Mouse (Mus musculus): Measurements from ENCODE around the gene Adam12. TPM values are rescaled to one million over a fixed set of nuclear protein-coding genes. Genes with fewer than 3 reads are reported as not detected.

The Adam12 gene
- polyA plus RNA-seq, 1 experiment from 2014 or later, result 4.8 TPM

DNA sequence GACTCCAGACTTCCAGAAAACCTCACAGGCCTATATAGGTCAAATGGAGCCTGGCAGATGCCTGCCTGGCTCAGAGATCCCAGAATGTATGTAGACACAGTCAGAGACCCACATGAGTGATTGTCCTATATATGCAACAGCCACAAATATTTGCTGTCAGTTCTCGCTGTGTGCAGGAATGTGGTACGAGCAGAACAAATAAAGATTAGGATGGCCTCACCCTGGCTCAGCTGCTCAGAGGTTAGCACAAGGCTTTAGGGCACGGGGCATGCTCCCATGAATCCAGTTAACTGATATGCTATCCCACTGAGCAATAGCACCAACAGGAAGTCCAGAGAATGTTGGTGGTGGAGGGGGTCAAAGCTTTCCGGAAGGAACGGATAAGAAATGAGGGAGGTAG lies 261.5 kb downstream of the Adam12 start:
- ATAC-seq (replicated peaks; ENCODE audit: insufficient number of reproducible peaks, low FRiP score, low TSS enrichment, low read depth) (no peak), DNase-seq (ENCODE audit: low spot score) (no peak)
- no peak overlapping the region for H3K9ac ChIP-seq (replicated peaks; ENCODE audit: low read length)
- no peak overlapping the region for H3K4me3 ChIP-seq (ENCODE audit: low read depth, low read length)
- H3K9me3 ChIP-seq (replicated peaks; ENCODE audit: control insufficient read depth, low read length), result no peaks in the 10 kb centered on the region
- no peak overlapping the region for H3K27ac ChIP-seq (replicated peaks; ENCODE audit: low read depth, low read length)
- H3K4me1 ChIP-seq (ENCODE audit: control insufficient read depth, insufficient read depth, low read length), result no peaks in the 10 kb centered on the region
- no peak overlapping the region for H3K4me2 ChIP-seq (ENCODE audit: low read depth, low read length)
- H3K27me3 ChIP-seq (ENCODE audit: control insufficient read depth, insufficient read depth, low read length), result no peaks in the 10 kb centered on the region
- 69% methylated on average over 5 of the region's 5 CpGs for WGBS
- no peaks in the 10 kb centered on the region for H3K36me3 ChIP-seq (replicated peaks; ENCODE audit: control insufficient read depth, insufficient read depth, low read depth, low read length)

DNA sequence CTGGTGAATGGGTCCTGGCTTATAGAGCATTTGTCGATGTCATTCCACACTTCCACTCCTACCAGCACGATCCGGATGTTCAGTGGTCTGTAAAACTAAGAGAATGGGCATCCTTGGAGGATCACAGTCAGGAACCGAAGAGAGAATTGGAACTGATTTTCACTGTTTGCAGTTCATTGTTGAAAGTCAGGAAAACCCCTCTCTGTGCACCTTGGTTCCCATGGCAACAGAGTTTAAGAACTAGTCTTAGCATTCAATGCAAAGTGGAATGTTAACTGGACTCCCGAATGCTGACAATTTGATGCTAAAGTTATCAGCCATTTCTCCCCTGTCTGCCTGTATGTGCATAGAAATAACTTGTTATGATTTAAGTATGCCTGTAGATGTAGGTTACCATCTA lies 264.0 kb downstream of the Adam12 start:
- 79% methylated on average over 5 of the region's 5 CpGs for WGBS
- no peak overlapping the region for H3K27ac ChIP-seq (replicated peaks; ENCODE audit: low read depth, low read length)
- no peak overlapping the region for H3K9ac ChIP-seq (replicated peaks; ENCODE audit: low read length)
- no peaks in the 10 kb centered on the region for H3K27me3 ChIP-seq (ENCODE audit: control insufficient read depth, insufficient read depth, low read length)
- no peak overlapping the region for H3K4me3 ChIP-seq (ENCODE audit: low read depth, low read length)
- no peak overlapping the region for H3K4me2 ChIP-seq (ENCODE audit: low read depth, low read length)
- H3K36me3 ChIP-seq (replicated peaks; ENCODE audit: control insufficient read depth, insufficient read depth, low read depth, low read length), result no peaks in the 10 kb centered on the region
- ATAC-seq (replicated peaks; ENCODE audit: insufficient number of reproducible peaks, low FRiP score, low TSS enrichment, low read depth), result no peak
- no peaks in the 10 kb centered on the region for H3K4me1 ChIP-seq (ENCODE audit: control insufficient read depth, insufficient read depth, low read length)
- H3K9me3 ChIP-seq (replicated peaks; ENCODE audit: control insufficient read depth, low read length), result no peaks in the 10 kb centered on the region
- DNase-seq (ENCODE audit: low spot score), result no peak

DNA sequence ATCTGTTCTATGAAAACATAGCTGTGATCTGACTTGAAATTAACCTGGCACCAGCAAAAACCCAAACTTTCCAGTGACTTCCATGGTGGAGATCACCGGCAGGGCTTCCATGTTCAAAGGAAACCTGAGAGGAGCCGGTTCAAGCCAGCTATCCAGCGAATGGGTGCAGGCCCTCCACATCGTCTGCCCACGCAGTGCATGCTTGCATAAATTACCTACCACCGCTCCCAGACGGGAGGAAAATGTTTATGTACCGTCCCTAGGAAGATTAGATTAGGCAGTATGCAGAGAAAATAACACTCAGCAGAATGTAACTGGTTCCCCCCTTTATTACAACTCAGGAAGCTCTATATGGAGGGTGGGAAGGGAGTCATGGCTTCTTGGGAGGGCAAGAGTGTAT lies 268.4 kb downstream of the Adam12 start:
- Histone ChIP-seq H3K36me3 (replicated peaks; ENCODE audit: control insufficient read depth, insufficient read depth, low read depth, low read length) (no peaks in the 10 kb centered on the region), H3K27ac (replicated peaks; ENCODE audit: low read depth, low read length) (no peak overlapping the region), H3K9me3 (replicated peaks; ENCODE audit: control insufficient read depth, low read length) (no peaks in the 10 kb centered on the region), H3K4me2 (ENCODE audit: low read depth, low read length) (no peak overlapping the region), H3K27me3 (ENCODE audit: control insufficient read depth, insufficient read depth, low read length) (no peaks in the 10 kb centered on the region), H3K4me1 (ENCODE audit: control insufficient read depth, insufficient read depth, low read length) (no peaks in the 10 kb centered on the region), H3K4me3 (ENCODE audit: low read depth, low read length) (no peak overlapping the region), H3K9ac (replicated peaks; ENCODE audit: low read length) (no peak overlapping the region)
- WGBS, result 68% methylated on average over 8 of the region's 8 CpGs
- no peak for ATAC-seq (replicated peaks; ENCODE audit: insufficient number of reproducible peaks, low FRiP score, low TSS enrichment, low read depth)
- no peak for DNase-seq (ENCODE audit: low spot score)

DNA sequence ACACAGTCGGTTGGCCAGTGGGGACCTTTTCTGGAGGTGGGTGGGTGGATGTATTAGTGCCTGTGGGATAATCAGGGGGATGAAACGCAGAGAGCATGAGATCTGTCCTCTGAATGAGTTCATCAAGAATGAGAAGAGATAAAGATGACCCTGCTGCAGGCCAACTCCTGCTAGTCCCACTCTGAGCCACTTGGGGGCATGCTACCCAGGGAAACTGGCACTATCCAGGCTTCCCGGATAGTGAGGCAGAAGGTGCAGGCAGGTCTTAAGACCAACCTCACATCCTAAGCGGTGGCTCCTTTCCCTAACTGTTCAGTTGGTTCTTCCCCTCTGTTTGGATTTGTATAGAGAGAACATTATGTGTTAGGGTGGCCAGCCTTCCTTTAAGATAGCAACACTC lies 272.7 kb downstream of the Adam12 start:
- Histone ChIP-seq H3K4me3 (ENCODE audit: low read depth, low read length) (no peak overlapping the region), H3K9ac (replicated peaks; ENCODE audit: low read length) (no peak overlapping the region), H3K4me1 (ENCODE audit: control insufficient read depth, insufficient read depth, low read length) (no peaks in the 10 kb centered on the region), H3K9me3 (replicated peaks; ENCODE audit: control insufficient read depth, low read length) (no peaks in the 10 kb centered on the region), H3K27me3 (ENCODE audit: control insufficient read depth, insufficient read depth, low read length) (no peaks in the 10 kb centered on the region), H3K27ac (replicated peaks; ENCODE audit: low read depth, low read length) (no peak overlapping the region), H3K36me3 (replicated peaks; ENCODE audit: control insufficient read depth, insufficient read depth, low read depth, low read length) (no peaks in the 10 kb centered on the region), H3K4me2 (ENCODE audit: low read depth, low read length) (no peak overlapping the region)
- 65% methylated on average over 4 of the region's 4 CpGs for WGBS
- peak; percentile 29 for DNase-seq (ENCODE audit: low spot score)
- ATAC-seq (replicated peaks; ENCODE audit: insufficient number of reproducible peaks, low FRiP score, low TSS enrichment, low read depth), result no peak

DNA sequence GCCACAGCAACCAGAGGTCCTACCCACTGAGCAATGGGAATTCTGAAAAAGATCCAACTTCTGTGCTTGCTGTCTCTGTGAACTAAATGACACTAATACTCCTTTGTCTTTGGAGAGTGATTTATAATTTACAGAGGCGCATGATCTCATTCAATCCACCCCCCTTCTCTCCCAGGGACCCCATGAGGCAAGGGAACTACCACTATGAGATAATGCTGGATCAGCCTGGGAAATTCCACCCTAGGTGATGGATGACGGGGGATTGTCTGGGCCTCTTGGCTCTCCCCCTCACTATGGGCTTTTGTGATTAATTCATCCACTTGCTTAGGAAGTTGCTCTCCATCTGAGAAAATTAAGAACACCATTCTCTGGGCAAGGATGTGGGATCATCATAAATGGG lies 274.1 kb downstream of the Adam12 start:
- Histone ChIP-seq H3K27ac (replicated peaks; ENCODE audit: low read depth, low read length) (no peak overlapping the region), H3K4me2 (ENCODE audit: low read depth, low read length) (no peak overlapping the region), H3K9me3 (replicated peaks; ENCODE audit: control insufficient read depth, low read length) (no peaks in the 10 kb centered on the region), H3K36me3 (replicated peaks; ENCODE audit: control insufficient read depth, insufficient read depth, low read depth, low read length) (no peaks in the 10 kb centered on the region), H3K4me1 (ENCODE audit: control insufficient read depth, insufficient read depth, low read length) (no peaks in the 10 kb centered on the region), H3K4me3 (ENCODE audit: low read depth, low read length) (no peak overlapping the region), H3K27me3 (ENCODE audit: control insufficient read depth, insufficient read depth, low read length) (no peaks in the 10 kb centered on the region), H3K9ac (replicated peaks; ENCODE audit: low read length) (no peak overlapping the region)
- 79% methylated on average over 2 of the region's 2 CpGs for WGBS
- DNase-seq (ENCODE audit: low spot score) (no peak), ATAC-seq (replicated peaks; ENCODE audit: insufficient number of reproducible peaks, low FRiP score, low TSS enrichment, low read depth) (no peak)

DNA sequence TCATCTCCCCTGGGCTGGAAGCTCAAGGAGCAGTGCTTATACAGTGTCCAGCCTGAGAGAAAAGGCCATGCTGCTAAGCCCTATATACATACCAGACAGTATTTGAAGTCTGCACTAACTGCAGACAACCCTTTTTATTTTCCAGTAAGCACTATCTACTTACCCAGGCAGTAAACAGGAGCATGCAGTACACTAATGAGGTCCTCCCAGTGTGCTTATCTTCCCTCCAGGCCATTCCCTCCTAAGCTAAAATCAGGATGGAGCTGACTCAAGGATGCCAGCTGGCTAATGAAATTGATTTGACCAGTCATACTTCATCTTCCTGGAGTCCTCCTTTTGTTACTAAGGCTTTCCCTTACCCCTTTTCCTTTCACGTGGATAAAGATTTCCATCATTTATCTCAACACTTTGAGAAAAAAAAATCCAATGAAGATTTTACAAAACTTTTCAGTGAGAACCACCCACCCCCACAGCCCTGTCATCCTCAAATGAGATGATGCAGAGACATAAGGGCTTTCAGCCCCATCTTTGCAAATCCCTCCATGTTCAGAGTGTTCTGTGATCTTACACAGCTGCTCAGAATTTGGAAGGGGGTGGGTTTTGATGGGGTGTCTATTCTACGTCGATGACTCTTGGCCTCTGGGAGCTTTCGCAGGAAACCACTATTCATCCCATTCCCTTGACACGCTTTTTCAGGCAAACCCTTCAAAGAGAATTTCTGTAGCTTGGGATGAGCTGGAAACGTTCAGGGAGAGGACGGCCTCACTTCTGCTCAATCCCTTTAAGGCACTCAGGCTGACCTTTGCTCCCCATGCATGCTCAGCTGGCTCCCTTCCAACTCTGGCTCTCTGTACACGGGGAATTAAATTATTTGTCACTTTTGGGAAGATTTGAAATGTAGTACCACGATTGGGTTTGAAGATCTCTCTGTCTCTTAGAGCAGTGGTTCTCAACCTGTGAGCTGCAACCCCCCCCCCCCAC lies 277.5 kb downstream of the Adam12 start:
- Histone ChIP-seq H3K9ac (replicated peaks; ENCODE audit: low read length) (no peak overlapping the region), H3K4me1 (ENCODE audit: control insufficient read depth, insufficient read depth, low read length) (no peaks in the 10 kb centered on the region), H3K27me3 (ENCODE audit: control insufficient read depth, insufficient read depth, low read length) (no peaks in the 10 kb centered on the region), H3K36me3 (replicated peaks; ENCODE audit: control insufficient read depth, insufficient read depth, low read depth, low read length) (no peaks in the 10 kb centered on the region), H3K4me2 (ENCODE audit: low read depth, low read length) (no peak overlapping the region), H3K9me3 (replicated peaks; ENCODE audit: control insufficient read depth, low read length) (no peaks in the 10 kb centered on the region), H3K4me3 (ENCODE audit: low read depth, low read length) (no peak overlapping the region), H3K27ac (replicated peaks; ENCODE audit: low read depth, low read length) (no peak overlapping the region)
- DNase-seq (ENCODE audit: low spot score) (no peak), ATAC-seq (replicated peaks; ENCODE audit: insufficient number of reproducible peaks, low FRiP score, low TSS enrichment, low read depth) (no peak)
- 50% methylated on average over 9 of the region's 9 CpGs for WGBS

DNA sequence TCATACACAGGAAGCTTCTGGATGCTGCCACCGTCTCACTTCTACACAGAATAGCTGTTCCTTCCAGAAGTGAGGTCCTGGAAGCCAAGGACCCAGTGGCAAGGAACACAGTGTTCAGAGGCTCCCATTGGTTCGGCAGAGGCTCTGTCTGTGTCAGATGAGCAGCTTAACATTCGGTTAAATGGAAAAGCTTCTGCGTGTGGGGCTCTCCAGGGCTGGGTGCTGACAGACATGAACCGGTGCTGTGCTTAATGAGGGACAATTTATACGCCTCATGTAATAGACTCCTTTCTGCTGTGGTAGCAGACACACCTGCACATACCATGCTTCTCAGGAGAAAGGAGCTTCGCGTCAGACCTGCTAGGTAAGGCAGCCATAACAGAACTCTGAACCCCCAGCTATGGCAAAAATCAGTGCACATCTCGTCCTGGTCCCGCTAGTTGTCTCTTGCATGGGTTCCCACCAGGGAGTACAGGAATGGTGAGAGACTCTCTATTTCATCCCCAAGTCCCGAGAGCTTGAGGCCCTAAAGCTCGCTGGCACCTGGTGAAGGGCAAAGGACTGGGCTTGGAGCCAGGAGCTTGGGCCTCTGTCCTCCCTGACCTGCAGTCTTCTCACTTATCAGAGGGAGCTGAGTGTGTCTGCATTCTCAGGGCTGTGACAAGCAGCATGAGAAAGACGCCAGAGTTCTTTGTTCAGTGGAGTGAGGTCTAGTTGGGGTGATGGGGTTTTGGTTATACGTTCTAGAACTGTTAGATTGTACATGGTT lies 280.0 kb downstream of the Adam12 start:
- Histone ChIP-seq H3K4me1 (ENCODE audit: control insufficient read depth, insufficient read depth, low read length) (no peaks in the 10 kb centered on the region), H3K9ac (replicated peaks; ENCODE audit: low read length) (no peak overlapping the region), H3K27ac (replicated peaks; ENCODE audit: low read depth, low read length) (no peak overlapping the region), H3K4me2 (ENCODE audit: low read depth, low read length) (no peak overlapping the region), H3K36me3 (replicated peaks; ENCODE audit: control insufficient read depth, insufficient read depth, low read depth, low read length) (no peaks in the 10 kb centered on the region), H3K4me3 (ENCODE audit: low read depth, low read length) (no peak overlapping the region), H3K27me3 (ENCODE audit: control insufficient read depth, insufficient read depth, low read length) (no peaks in the 10 kb centered on the region), H3K9me3 (replicated peaks; ENCODE audit: control insufficient read depth, low read length) (no peaks in the 10 kb centered on the region)
- DNase-seq (ENCODE audit: low spot score) (no peak), ATAC-seq (replicated peaks; ENCODE audit: insufficient number of reproducible peaks, low FRiP score, low TSS enrichment, low read depth) (no peak)
- WGBS, result 84% methylated on average over 14 of the region's 14 CpGs

DNA sequence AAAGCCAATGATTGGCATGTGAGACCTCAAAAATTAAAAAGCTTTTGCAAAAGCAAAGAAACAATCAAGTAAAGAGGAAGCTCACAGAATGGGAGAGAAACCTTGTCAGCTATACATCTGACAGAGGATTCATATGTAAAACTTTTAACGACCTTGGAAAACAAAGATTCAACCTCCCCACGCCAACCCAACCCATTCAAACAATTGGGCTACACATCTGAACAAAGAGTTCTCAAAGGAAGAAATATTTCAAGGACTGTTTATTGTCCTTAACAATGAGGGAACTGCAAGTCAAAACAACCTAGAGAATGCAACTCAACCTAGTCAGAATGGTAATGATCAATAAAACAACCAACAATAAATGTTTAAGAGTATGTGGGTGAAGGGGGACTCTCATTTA lies 284.6 kb downstream of the Adam12 start:
- no peak overlapping the region for H3K27ac ChIP-seq (replicated peaks; ENCODE audit: low read depth, low read length)
- H3K4me1 ChIP-seq (ENCODE audit: control insufficient read depth, insufficient read depth, low read length), result no peaks in the 10 kb centered on the region
- no peaks in the 10 kb centered on the region for H3K9me3 ChIP-seq (replicated peaks; ENCODE audit: control insufficient read depth, low read length)
- DNase-seq (ENCODE audit: low spot score) (no peak), ATAC-seq (replicated peaks; ENCODE audit: insufficient number of reproducible peaks, low FRiP score, low TSS enrichment, low read depth) (no peak)
- no peak overlapping the region for H3K9ac ChIP-seq (replicated peaks; ENCODE audit: low read length)
- no peaks in the 10 kb centered on the region for H3K36me3 ChIP-seq (replicated peaks; ENCODE audit: control insufficient read depth, insufficient read depth, low read depth, low read length)
- H3K4me3 ChIP-seq (ENCODE audit: low read depth, low read length), result no peak overlapping the region
- no peaks in the 10 kb centered on the region for H3K27me3 ChIP-seq (ENCODE audit: control insufficient read depth, insufficient read depth, low read length)
- 71% methylated on average over 2 of the region's 2 CpGs for WGBS
- H3K4me2 ChIP-seq (ENCODE audit: low read depth, low read length), result no peak overlapping the region

Measured in embryonic facial prominence, embryonic 11.5 days (tissue).